Mouse (Mus musculus) kidney, adult 2 months (tissue): ENCODE results near the gene Myo3b.

Experiments used
- CTCF ChIP-seq: fragments of 200-500 bp; conservative IDR thresholded peaks from 2 replicates; pipeline ENCODE4 v1.5.1; 2011; ENCODE audit warnings: low read depth, mild to moderate bottlenecking, control low read depth, low read length, moderate library complexity, mixed read lengths; ENCODE audit not compliant: insufficient read depth, insufficient read length
- POLR2A ChIP-seq: fragments of 200-500 bp; IDR thresholded peaks from one replicate; pipeline ENCODE4 v1.6.1; 2011; ENCODE audit warnings: low read depth, low read length, control low read depth

GRCm38 (mm10) chr2:70099459-70099858 lies 60.5 kb downstream of the Myo3b start:
- TF ChIP-seq CTCF (no peak), POLR2A (no peak)
